Mouse (Mus musculus) adrenal gland, adult 8-10 months (tissue): Measurements from ENCODE around the gene Aplp1. TPM values are rescaled to one million over a fixed set of nuclear protein-coding genes. Genes with fewer than 3 reads are reported as not detected.

Experiments
- DNase-seq: peaks from one replicate; pipeline ENCODE4 v3.0.0; 2022
- total RNA-seq, 4 experiments: library from RNA; stranded (reverse); gene quantifications; 2 replicates each; pipeline ENCODE4 v1.2.4; 2022

Gene Aplp1
- total RNA-seq, 4 experiments from 2014 or later: 45.2 to 59.3 (median 46.7) TPM

GRCm38 (mm10) chr7:30444154-30444970 lies 973 bp downstream of the Aplp1 start:
- DNase-seq: peak; percentile 31

- DNase-seq: no peak
Measured at GRCm38 (mm10) chr7:30443696-30444095, 1.6 kb downstream of the Aplp1 start.

GRCm38 (mm10) chr7:30440697-30441096 lies 4.6 kb downstream of the Aplp1 start:
- no peak for DNase-seq

GRCm38 (mm10) chr7:30439734-30440133 lies 5.6 kb downstream of the Aplp1 start:
- no peak for DNase-seq

- DNase-seq: no peak
Measured at GRCm38 (mm10) chr7:30436879-30437278, 8.5 kb downstream of the Aplp1 start.

GRCm38 (mm10) chr7:30435156-30435555 lies 10.2 kb downstream of the Aplp1 start:
- DNase-seq: no peak

GRCm38 (mm10) chr7:30434701-30435100 lies 10.6 kb downstream of the Aplp1 start:
- no peak for DNase-seq

- peak; percentile 40 for DNase-seq
Measured at GRCm38 (mm10) chr7:30434238-30434637, 11.1 kb downstream of the Aplp1 start.

GRCm38 (mm10) chr7:30431793-30432192 lies 13.5 kb downstream of the Aplp1 start:
- DNase-seq: peak; percentile 58

GRCm38 (mm10) chr7:30430191-30430590 lies 15.1 kb downstream of the Aplp1 start:
- DNase-seq: no peak

GRCm38 (mm10) chr7:30429327-30429726 lies 16.0 kb downstream of the Aplp1 start:
- no peak for DNase-seq

- DNase-seq: no peak
Measured at GRCm38 (mm10) chr7:30423071-30423641, 22.2 kb downstream of the Aplp1 start.

- DNase-seq: no peak
Measured at GRCm38 (mm10) chr7:30422560-30422959, 22.8 kb downstream of the Aplp1 start.

- peak; percentile 86 for DNase-seq
Measured at GRCm38 (mm10) chr7:30421890-30422435, 23.4 kb downstream of the Aplp1 start.

- peak; percentile 72 for DNase-seq
Measured at GRCm38 (mm10) chr7:30421175-30421889, 24.0 kb downstream of the Aplp1 start, which contains the start of gene Nfkbid. TSS of gene Nfkbid (plus strand) at chr7:30421732.

GRCm38 (mm10) chr7:30420673-30421072 lies 24.7 kb downstream of the Aplp1 start:
- no peak for DNase-seq

- no peak for DNase-seq
Measured at GRCm38 (mm10) chr7:30419561-30420499, 25.5 kb downstream of the Aplp1 start, which contains the start of gene Hcst. TSS of gene Hcst (minus strand) at chr7:30419854.

- DNase-seq: no peak
Measured at GRCm38 (mm10) chr7:30417856-30418255, 27.5 kb downstream of the Aplp1 start.

- DNase-seq: no peak
Measured at GRCm38 (mm10) chr7:30413596-30413995, 31.7 kb downstream of the Aplp1 start, which contains the start of gene Tyrobp. TSS of gene Tyrobp (plus strand) at chr7:30413760.

GRCm38 (mm10) chr7:30412735-30413147 lies 32.6 kb downstream of the Aplp1 start:
- DNase-seq: no peak

- DNase-seq: no peak
Measured at GRCm38 (mm10) chr7:30411023-30411422, 34.3 kb downstream of the Aplp1 start.

- no peak for DNase-seq
Measured at GRCm38 (mm10) chr7:30409789-30410188, 35.5 kb downstream of the Aplp1 start.
